8 mouse cellular contexts compared by ENCODE assay signal in genomic region chr6:124755306-124755705, GRCm38 (mm10). TPM values are rescaled to one million over a fixed set of nuclear protein-coding genes. Genes with fewer than 3 reads are reported as not detected.
A peak's percentile ranks its signal among the peaks of the same experiment; 100 is the strongest.
DNase-seq lines count a peak whose midpoint lies in the region; ATAC-seq and TF ChIP-seq lines count a peak whose summit lies in the region.

No protein-coding gene starts in this region.

- no peaks in the 10 kb centered on the region for H3K27me3 ChIP-seq in CH12.LX (replicated peaks)
- no peaks in the 10 kb centered on the region for H3K27me3 ChIP-seq in forebrain, embryonic 16.5 days (replicated peaks; ENCODE audit: control insufficient read depth, insufficient read depth, low read length)
- H3K27me3 ChIP-seq in liver, embryonic 15.5 days, result peaks cover 76% of the 10 kb centered on the region

- peak overlapping the region; percentile 66 to 95 (median 66) for H3K4me3 ChIP-seq in CH12.LX (replicated peaks in 1 of 3; ENCODE audit: low read depth in 2 of 3, low read length in 2 of 3, poor library complexity in 1 of 3)
- H3K4me3 ChIP-seq in forebrain, embryonic 16.5 days (replicated peaks; ENCODE audit: low read length), result peak overlapping the region; percentile 64
- peak overlapping the region; percentile 65 for H3K4me3 ChIP-seq in liver, embryonic 15.5 days (replicated peaks)

- TF ChIP-seq RAD21 in CH12.LX (IDR thresholded peaks at IDR 0.05; ENCODE audit: low read depth, low read length), result no peak

- TF ChIP-seq EP300 in CH12.LX (IDR thresholded peaks at IDR 0.05; ENCODE audit: low read length), result no peak

- no peak overlapping the region for H3K27ac ChIP-seq in CH12.LX (ENCODE audit: insufficient read depth, low read depth)
- H3K27ac ChIP-seq in forebrain, embryonic 16.5 days (ENCODE audit: low read length), result peak overlapping the region; percentile 95
- H3K27ac ChIP-seq in liver, embryonic 15.5 days (replicated peaks), result no peak overlapping the region

- H3K79me2 ChIP-seq in CH12.LX (replicated peaks; ENCODE audit: control insufficient read depth, extremely low read depth, insufficient read depth, poor library complexity, severe bottlenecking), result peaks cover 8% of the 10 kb centered on the region; the same call in 1 of the 2 replicates

- no peak for ATAC-seq in forebrain, embryonic 16.5 days
- no peak for ATAC-seq in liver, embryonic 15.5 days (ENCODE audit: insufficient read depth)

- dilution Hi-C loops in CH12.LX (cut with MboI; ENCODE audit: extremely low pct_ligation_motif_present, extremely low pct_unique_long_range_greater_than_20kb, low sequenced_read_pairs), result no loop called here

- intact Hi-C loops in heart, postnatal 25 days (cut with DNase I), result loop anchor here (5.0 kb wide), 2 partner anchors 43 to 93 kb away; partner anchors contain the start of genes Emg1, Lpcat3 and Phb2

- in situ Hi-C loops in CH12.LX (cut with MboI; ENCODE audit: low pct_ligation_motif_present, low pct_unique_long_range_greater_than_20kb, low sequenced_read_pairs), result no loop called here

- peak overlapping the region; percentile 95 for H3K9ac ChIP-seq in CH12.LX (ENCODE audit: insufficient read depth, low read depth)
- H3K9ac ChIP-seq in forebrain, embryonic 16.5 days (replicated peaks; ENCODE audit: low read depth, low read length), result peak overlapping the region; percentile 82
- H3K9ac ChIP-seq in liver, embryonic 15.5 days, result 0 out of 2 replicates have a peak overlapping the region, but pooled peaks have one; percentile 58

- H3K4me1 ChIP-seq in CH12.LX (ENCODE audit: control insufficient read depth in 1 of 2, insufficient read depth in 2 of 2), result peaks cover 5 to 39% of the 10 kb centered on the region in 2 experiments
- peaks cover 43% of the 10 kb centered on the region for H3K4me1 ChIP-seq in forebrain, embryonic 16.5 days (replicated peaks; ENCODE audit: control insufficient read depth, insufficient read depth, low read length)
- H3K4me1 ChIP-seq in liver, embryonic 15.5 days (replicated peaks), result peaks cover 41% of the 10 kb centered on the region

- 0% methylated on average over 3 of the region's 3 CpGs for WGBS in forebrain, embryonic 16.5 days
- WGBS in liver, embryonic 15.5 days (ENCODE audit: insufficient replicate concordance), result 19% methylated on average over 3 of the region's 3 CpGs

- peaks cover 3 to 37% of the 10 kb centered on the region in 2 experiments for H3K36me3 ChIP-seq in CH12.LX (replicated peaks in 1 of 2; ENCODE audit: control insufficient read depth in 1 of 2, insufficient read depth in 1 of 2, low read length in 1 of 2)
- H3K36me3 ChIP-seq in forebrain, embryonic 16.5 days (ENCODE audit: control insufficient read depth, insufficient read depth), result no peaks in the 10 kb centered on the region
- H3K36me3 ChIP-seq in liver, embryonic 15.5 days (replicated peaks), result 0 out of 2 replicates have a peak, but pooled peaks cover 5% of the 10 kb centered on the region

- H3K4me2 ChIP-seq in CH12.LX (ENCODE audit: insufficient read depth, low read depth, poor library complexity, severe bottlenecking), result peak overlapping the region; percentile 79
- H3K4me2 ChIP-seq in forebrain, embryonic 16.5 days (ENCODE audit: low read length), result peak overlapping the region; percentile 57
- peak overlapping the region; percentile 77 for H3K4me2 ChIP-seq in liver, embryonic 15.5 days

- no peaks in the 10 kb centered on the region for H3K9me3 ChIP-seq in CH12.LX (replicated peaks; ENCODE audit: low read length)
- H3K9me3 ChIP-seq in forebrain, embryonic 16.5 days (ENCODE audit: control insufficient read depth, low read length), result no peaks in the 10 kb centered on the region
- H3K9me3 ChIP-seq in liver, embryonic 15.5 days (replicated peaks), result no peaks in the 10 kb centered on the region

- peak; percentile 92 for DNase-seq in heart, adult 11 months
- DNase-seq in heart, postnatal 25 days (ENCODE audit: low spot score), result no peak
- DNase-seq in CH12.LX (ENCODE audit: extremely low read depth), result no peak
- DNase-seq in urinary bladder, postnatal 14 days (ENCODE audit: low spot score), result no peak
- DNase-seq in urinary bladder, postnatal 10 days (ENCODE audit: low spot score), result no peak
- no peak for DNase-seq in spleen, postnatal 14 days (ENCODE audit: low spot score in 2 of 2)

- no peak for TF ChIP-seq POLR2A in CH12.LX (IDR thresholded peaks at IDR 0.05; ENCODE audit: low read depth, low read length)

- TF ChIP-seq CTCF in CH12.LX (conservative IDR thresholded peaks at IDR 0.05 in 1 of 2, IDR thresholded peaks at IDR 0.05 in 1 of 2; ENCODE audit: low read depth in 2 of 2, low read length in 2 of 2), result no peak

TF ChIP-seq in CH12.LX, 34 proteins besides CTCF, POLR2A, EP300 and RAD21:
- TF ChIP-seq MXI1 (IDR thresholded peaks at IDR 0.05; ENCODE audit: low read depth, low read length) (no peak), MAFK (IDR thresholded peaks at IDR 0.05; ENCODE audit: insufficient replicate concordance, low read length) (no peak), MAZ (IDR thresholded peaks at IDR 0.05; ENCODE audit: low read depth, low read length) (no peak), POLR2AphosphoS2 (IDR thresholded peaks at IDR 0.05; ENCODE audit: low read depth, low read length) (no peak), GABPA (IDR thresholded peaks at IDR 0.05; ENCODE audit: insufficient replicate concordance, low read depth, low read length) (no peak), MAX (IDR thresholded peaks at IDR 0.05; ENCODE audit: low read length) (no peak), IRF4 (IDR thresholded peaks at IDR 0.05; ENCODE audit: low read depth, low read length) (no peak), ZC3H11A (IDR thresholded peaks at IDR 0.05; ENCODE audit: low read depth, low read length) (no peak), PAX5 (IDR thresholded peaks at IDR 0.05; ENCODE audit: low read length) (no peak), SIN3A (IDR thresholded peaks at IDR 0.05; ENCODE audit: low read length) (no peak)

RNA-seq across cellular contexts. Expression of gene Gm45234, which starts 0.5 kb away (rescaled TPM):
- total RNA-seq in heart, postnatal 25 days (2021), result 1 to 10 TPM in 1 of 2 experiments, not detected in 1; 3.8 TPM
- total RNA-seq in CH12.LX (2012; rRNA removed) (not detected in 2 replicates), CH12.LX (2014; rRNA removed) (not detected in 2 replicates)
- not detected in 2 replicates for polyA plus RNA-seq in CH12.LX (2012; ENCODE audit: insufficient read length, low read depth)
- polyA plus RNA-seq in forebrain, embryonic 16.5 days (2015; fragmentation: Nextera tagmentation; extraction: Ambion mirVana), result not detected in 2 replicates
- not detected in 2 replicates for polyA plus RNA-seq in liver, embryonic 15.5 days (2015; fragmentation: Nextera tagmentation; extraction: Ambion mirVana)

RNA-seq across cellular contexts. Expression of gene Atn1, which starts 1.0 kb away (rescaled TPM):
- total RNA-seq in heart, postnatal 25 days (2021), result 10 to 100 TPM; 37.0 to 39.7 TPM
- total RNA-seq in CH12.LX (2012; rRNA removed) (3.8 and 4.6 TPM in 2 replicates), CH12.LX (2014; rRNA removed) (0.50 and 1.7 TPM in 2 replicates)
- polyA plus RNA-seq in CH12.LX (2012; ENCODE audit: insufficient read length, low read depth), result 27.0 and 35.1 TPM in 2 replicates
- polyA plus RNA-seq in forebrain, embryonic 16.5 days (2015; fragmentation: Nextera tagmentation; extraction: Ambion mirVana), result 23.4 and 27.0 TPM in 2 replicates
- polyA plus RNA-seq in liver, embryonic 15.5 days (2015; fragmentation: Nextera tagmentation; extraction: Ambion mirVana), result 1.3 and 2.0 TPM in 2 replicates

RNA-seq across cellular contexts. Expression of gene Grcc10, which starts 14.1 kb away (rescaled TPM):
- total RNA-seq in heart, postnatal 25 days (2021), result 100 to 1,000 TPM; 274 to 277 TPM
- total RNA-seq in CH12.LX (2012; rRNA removed) (146 and 197 TPM in 2 replicates), CH12.LX (2014; rRNA removed) (59.3 and 64.3 TPM in 2 replicates)
- 88.4 and 93.7 TPM in 2 replicates for polyA plus RNA-seq in CH12.LX (2012; ENCODE audit: insufficient read length, low read depth)
- polyA plus RNA-seq in forebrain, embryonic 16.5 days (2015; fragmentation: Nextera tagmentation; extraction: Ambion mirVana), result 614 and 641 TPM in 2 replicates
- 75.9 and 76.4 TPM in 2 replicates for polyA plus RNA-seq in liver, embryonic 15.5 days (2015; fragmentation: Nextera tagmentation; extraction: Ambion mirVana)

RNA-seq across cellular contexts. Expression of gene Eno2, which starts 14.2 kb away (rescaled TPM):
- total RNA-seq in heart, postnatal 25 days (2021), result 1 to 10 TPM; 1.9 to 3.3 TPM
- total RNA-seq in CH12.LX (2012; rRNA removed), result 15.9 and 24.6 TPM in 2 replicates
- 20.8 and 26.7 TPM in 2 replicates for total RNA-seq in CH12.LX (2014; rRNA removed)
- polyA plus RNA-seq in CH12.LX (2012; ENCODE audit: insufficient read length, low read depth), result 23.1 and 23.6 TPM in 2 replicates
- 44.9 and 63.3 TPM in 2 replicates for polyA plus RNA-seq in forebrain, embryonic 16.5 days (2015; fragmentation: Nextera tagmentation; extraction: Ambion mirVana)
- 0.39 and 0.41 TPM in 2 replicates for polyA plus RNA-seq in liver, embryonic 15.5 days (2015; fragmentation: Nextera tagmentation; extraction: Ambion mirVana)

RNA-seq across cellular contexts. Expression of gene Ptpn6, which starts 16.8 kb away (rescaled TPM):
- total RNA-seq in heart, postnatal 25 days (2021), result 1 to 10 TPM; 4.7 TPM
- total RNA-seq in CH12.LX (2012; rRNA removed) (247 and 283 TPM in 2 replicates), CH12.LX (2014; rRNA removed) (300 and 327 TPM in 2 replicates)
- polyA plus RNA-seq in CH12.LX (2012; ENCODE audit: insufficient read length, low read depth), result 585 and 814 TPM in 2 replicates
- 3.3 and 4.5 TPM in 2 replicates for polyA plus RNA-seq in forebrain, embryonic 16.5 days (2015; fragmentation: Nextera tagmentation; extraction: Ambion mirVana)
- polyA plus RNA-seq in liver, embryonic 15.5 days (2015; fragmentation: Nextera tagmentation; extraction: Ambion mirVana), result 38.1 and 43.7 TPM in 2 replicates
